Mouse (Mus musculus) heart, adult 2 months (tissue): ENCODE data around the gene Vti1a.

Experiments used
- CTCF ChIP-seq: fragments of 200-600 bp; IDR thresholded peaks from 2 replicates; pipeline ENCODE4 v1.8.1; 2022; ENCODE audit warnings: antibody characterized with exemption, mild to moderate bottlenecking, moderate library complexity
- EP300 ChIP-seq: fragments of 200-500 bp; IDR thresholded peaks from 2 replicates; pipeline ENCODE4 v1.6.1; 2011; ENCODE audit warnings: low read depth, low read length, control low read depth; ENCODE audit not compliant: insufficient read depth
- POLR2A ChIP-seq: fragments of 200-500 bp; IDR thresholded peaks from 2 replicates; pipeline ENCODE4 v1.6.1; 2011; ENCODE audit warnings: mild to moderate bottlenecking, low read depth, low read length, control low read depth; ENCODE audit not compliant: insufficient read depth

GRCm38 (mm10) chr19:55508239-55508638 is 192.1 kb downstream of the Vti1a start:
- TF ChIP-seq CTCF (no peak), EP300 (no peak), POLR2A (no peak)
